Mouse (Mus musculus): ENCODE results near the gene Becn1. TPM values are rescaled to one million over a fixed set of nuclear protein-coding genes. Genes with fewer than 3 reads are reported as not detected.

Gene Becn1
- total and polyA plus RNA-seq, 3 experiments = 46.3 to 148 (median 97.7) TPM

DNA sequence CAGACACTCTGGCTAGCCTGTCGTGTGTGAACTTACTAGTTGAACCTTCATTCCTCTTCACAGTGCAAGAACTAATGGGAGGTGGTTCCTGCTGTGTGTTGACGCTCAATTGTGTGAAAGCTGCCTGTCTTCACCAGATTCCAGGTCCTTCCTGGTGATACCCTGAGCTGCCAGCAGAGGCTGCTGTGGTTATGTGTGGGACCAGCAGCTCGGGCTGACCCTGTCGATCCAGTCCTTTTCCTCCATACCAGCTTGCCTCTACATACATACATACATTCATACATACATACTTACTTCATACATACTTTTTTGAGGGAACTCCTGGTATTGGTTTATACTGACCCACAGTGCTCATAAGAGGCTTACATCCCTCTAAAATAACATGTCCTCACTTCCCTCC is 21.5 kb upstream of the Becn1 start:
- no peak overlapping the region for H3K4me3 ChIP-seq (ENCODE audit: low read depth, low read length)
- H3K36me3 ChIP-seq (replicated peaks) = peaks cover 95% of the 10 kb centered on the region
- peaks cover 28% of the 10 kb centered on the region for H3K4me1 ChIP-seq (ENCODE audit: insufficient read depth, low read depth, low read length)
- H3K9me3 ChIP-seq (replicated peaks) = no peaks in the 10 kb centered on the region
- no peaks in the 10 kb centered on the region for H3K27me3 ChIP-seq (ENCODE audit: insufficient read depth, low read length)
- no peak for ATAC-seq (ENCODE audit: extremely low read depth, insufficient number of reproducible peaks, low FRiP score, poor library complexity, severe bottlenecking)
- TF ChIP-seq CTCF (IDR thresholded peaks at IDR 0.05; ENCODE audit: low read depth, low read length) (peak; percentile 88), GATA1 (IDR thresholded peaks at IDR 0.05; ENCODE audit: borderline replicate concordance, low read length) (no peak)
- no peak for DNase-seq (ENCODE audit: low spot score)

DNA sequence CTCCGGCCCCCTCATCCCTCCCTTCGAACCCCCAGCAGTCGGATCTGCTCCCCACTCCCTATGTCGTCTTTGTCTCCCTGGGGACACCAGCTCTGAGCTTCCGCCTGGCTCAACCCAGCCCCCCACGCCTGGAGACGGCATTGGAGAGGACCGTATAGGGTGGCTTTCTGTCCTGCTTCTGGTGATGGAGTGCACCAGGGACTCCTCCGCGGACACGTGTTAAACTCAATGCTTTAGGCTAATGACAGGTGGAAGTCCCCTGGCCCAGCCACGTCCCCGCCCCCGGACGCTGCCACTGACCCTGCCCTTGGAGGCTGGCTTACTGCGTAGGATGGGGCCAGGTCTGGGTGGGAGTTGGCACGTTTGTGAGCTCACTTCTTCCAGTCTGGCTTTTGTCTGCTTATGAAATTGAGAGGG is 14.4 kb upstream of the Becn1 start:
- peak overlapping the region; percentile 90 for H3K4me3 ChIP-seq (ENCODE audit: low read depth, low read length)
- TF ChIP-seq TAL1 (conservative IDR thresholded peaks at IDR 0.05; ENCODE audit: low read depth, low read length) (no peak), POLR2AphosphoS5 (IDR thresholded peaks at IDR 0.05; ENCODE audit: insufficient replicate concordance, low read depth, low read length) (no peak), CTCF (IDR thresholded peaks at IDR 0.05; ENCODE audit: low read depth, low read length) (no peak), GATA2 (IDR thresholded peaks at IDR 0.05; ENCODE audit: borderline replicate concordance, low read depth, low read length) (no peak), GATA1 (IDR thresholded peaks at IDR 0.05; ENCODE audit: borderline replicate concordance, low read length) (no peak)
- ATAC-seq (ENCODE audit: extremely low read depth, insufficient number of reproducible peaks, low FRiP score, poor library complexity, severe bottlenecking) (peak; percentile 15; the same call in 1 of the 2 replicates), DNase-seq (ENCODE audit: low spot score) (peak; percentile 71)
- H3K27me3 ChIP-seq (ENCODE audit: insufficient read depth, low read length) = no peaks in the 10 kb centered on the region
- H3K36me3 ChIP-seq (replicated peaks) = peaks cover 40% of the 10 kb centered on the region
- peaks cover 39% of the 10 kb centered on the region for H3K4me1 ChIP-seq (ENCODE audit: insufficient read depth, low read depth, low read length)
- no peaks in the 10 kb centered on the region for H3K9me3 ChIP-seq (replicated peaks)

DNA sequence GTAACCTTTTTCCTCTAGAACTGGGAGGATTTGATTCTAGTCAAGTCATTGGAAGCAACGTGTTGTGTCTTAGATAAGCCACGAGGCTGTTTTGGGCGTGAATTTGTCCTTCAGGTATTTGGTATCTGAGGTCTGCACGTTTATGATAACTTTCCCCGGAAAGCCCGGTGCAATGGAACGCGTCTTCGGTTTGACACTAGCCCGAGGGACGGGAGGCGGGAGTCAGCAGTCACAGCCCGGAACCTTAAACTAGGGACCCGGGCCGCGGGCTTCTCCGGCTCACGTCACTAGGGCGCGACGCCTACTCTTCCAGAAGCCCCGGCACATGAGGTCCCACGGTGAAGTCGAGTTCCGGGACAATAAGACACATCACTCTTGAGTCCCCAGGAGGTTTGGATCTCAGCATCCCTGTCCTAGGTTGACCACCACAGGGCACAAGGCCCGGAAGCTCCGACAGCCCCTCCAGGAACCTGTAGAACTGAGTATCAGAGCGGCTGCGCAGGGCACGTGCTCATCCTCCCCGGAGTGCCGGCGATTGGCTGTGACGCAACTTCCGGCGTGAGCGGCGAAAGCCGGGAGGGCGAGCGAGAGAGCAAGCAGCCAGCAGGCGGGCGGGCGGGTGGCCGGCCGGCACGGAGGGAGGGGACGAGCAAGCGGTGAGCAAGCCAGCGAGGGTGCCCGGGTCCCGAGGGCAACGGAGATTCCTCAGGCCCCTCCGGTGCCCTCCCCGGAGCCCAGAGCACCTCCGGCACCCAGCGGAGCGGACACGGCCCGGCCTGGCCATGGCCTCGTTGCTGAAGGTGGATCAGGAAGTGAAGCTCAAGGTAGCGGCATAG is 13.8 kb upstream of the Becn1 start, which contains the start of gene Psme3:
TSS of gene Psme3 (plus strand) at position 549 of the 836 bp plus-strand sequence.
- TF ChIP-seq GATA2 (IDR thresholded peaks at IDR 0.05; ENCODE audit: borderline replicate concordance, low read depth, low read length) (no peak), TAL1 (conservative IDR thresholded peaks at IDR 0.05; ENCODE audit: low read depth, low read length) (peak; percentile 71)
- Histone ChIP-seq H3K27me3 (ENCODE audit: insufficient read depth, low read length) (no peaks in the 10 kb centered on the region), H3K4me3 (ENCODE audit: low read depth, low read length) (peak within 1 kb of the TSS; percentile 90), H3K9me3 (replicated peaks) (no peaks in the 10 kb centered on the region), H3K4me1 (ENCODE audit: insufficient read depth, low read depth, low read length) (peaks cover 38% of the 10 kb centered on the region), H3K36me3 (replicated peaks) (peaks cover 34% of the 10 kb centered on the region)
- peak; percentile 73 for ATAC-seq (ENCODE audit: extremely low read depth, insufficient number of reproducible peaks, low FRiP score, poor library complexity, severe bottlenecking)
- peak; percentile 93 for DNase-seq (ENCODE audit: low spot score)

GRCm38 (mm10) chr11:101315082-101315650 is 13.1 kb upstream of the Becn1 start:
- peaks cover 27% of the 10 kb centered on the region for H3K36me3 ChIP-seq (replicated peaks)
- H3K4me1 ChIP-seq (ENCODE audit: insufficient read depth, low read depth, low read length) = peaks cover 34% of the 10 kb centered on the region
- no peaks in the 10 kb centered on the region for H3K27me3 ChIP-seq (ENCODE audit: insufficient read depth, low read length)
- H3K4me3 ChIP-seq (ENCODE audit: low read depth, low read length) = peak overlapping the region; percentile 90
- no peak for ATAC-seq (ENCODE audit: extremely low read depth, insufficient number of reproducible peaks, low FRiP score, poor library complexity, severe bottlenecking)
- TF ChIP-seq CTCF (IDR thresholded peaks at IDR 0.05; ENCODE audit: low read depth, low read length) (no peak), TAL1 (conservative IDR thresholded peaks at IDR 0.05; ENCODE audit: low read depth, low read length) (no peak), GATA1 (IDR thresholded peaks at IDR 0.05; ENCODE audit: borderline replicate concordance, low read length) (no peak), POLR2AphosphoS5 (IDR thresholded peaks at IDR 0.05; ENCODE audit: insufficient replicate concordance, low read depth, low read length) (no peak), GATA2 (IDR thresholded peaks at IDR 0.05; ENCODE audit: borderline replicate concordance, low read depth, low read length) (no peak)
- no peak for DNase-seq (ENCODE audit: low spot score)
- H3K9me3 ChIP-seq (replicated peaks) = no peaks in the 10 kb centered on the region

GRCm38 (mm10) chr11:101314567-101314966 is 12.5 kb upstream of the Becn1 start:
- DNase-seq (ENCODE audit: low spot score) (no peak), ATAC-seq (ENCODE audit: extremely low read depth, insufficient number of reproducible peaks, low FRiP score, poor library complexity, severe bottlenecking) (no peak)
- no peaks in the 10 kb centered on the region for H3K9me3 ChIP-seq (replicated peaks)
- no peak overlapping the region for H3K4me3 ChIP-seq (ENCODE audit: low read depth, low read length)
- H3K36me3 ChIP-seq (replicated peaks) = peaks cover 21% of the 10 kb centered on the region
- H3K4me1 ChIP-seq (ENCODE audit: insufficient read depth, low read depth, low read length) = peaks cover 34% of the 10 kb centered on the region
- TF ChIP-seq TAL1 (conservative IDR thresholded peaks at IDR 0.05; ENCODE audit: low read depth, low read length) = no peak
- TF ChIP-seq GATA2 (IDR thresholded peaks at IDR 0.05; ENCODE audit: borderline replicate concordance, low read depth, low read length) = no peak
- TF ChIP-seq POLR2AphosphoS5 (IDR thresholded peaks at IDR 0.05; ENCODE audit: insufficient replicate concordance, low read depth, low read length) = no peak
- no peak for TF ChIP-seq CTCF (IDR thresholded peaks at IDR 0.05; ENCODE audit: low read depth, low read length)
- TF ChIP-seq GATA1 (IDR thresholded peaks at IDR 0.05; ENCODE audit: borderline replicate concordance, low read length) = no peak
- H3K27me3 ChIP-seq (ENCODE audit: insufficient read depth, low read length) = no peaks in the 10 kb centered on the region

DNA sequence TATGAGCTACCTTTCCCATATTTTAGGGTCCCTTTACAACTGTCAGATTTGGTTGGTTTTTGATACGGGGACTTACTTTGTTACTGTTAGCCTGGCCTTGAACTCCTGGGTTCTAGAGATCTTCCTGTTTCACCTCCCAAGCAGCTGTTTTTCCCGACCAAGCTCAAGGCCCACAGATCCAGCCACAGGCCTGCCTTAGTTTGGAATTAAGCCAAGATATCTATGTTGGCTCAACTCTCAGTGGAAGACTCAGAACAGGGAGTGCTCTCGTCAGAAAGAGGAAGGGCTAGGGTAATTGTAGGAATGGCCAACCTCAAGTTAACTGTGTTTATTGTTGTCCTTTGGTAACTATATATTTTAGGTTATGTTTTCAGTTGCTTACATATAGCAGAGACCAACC is 10.1 kb upstream of the Becn1 start:
- ATAC-seq (ENCODE audit: extremely low read depth, insufficient number of reproducible peaks, low FRiP score, poor library complexity, severe bottlenecking) (no peak), DNase-seq (ENCODE audit: low spot score) (no peak)
- TF ChIP-seq CTCF (IDR thresholded peaks at IDR 0.05; ENCODE audit: low read depth, low read length) = no peak
- no peak for TF ChIP-seq GATA2 (IDR thresholded peaks at IDR 0.05; ENCODE audit: borderline replicate concordance, low read depth, low read length)
- TF ChIP-seq TAL1 (conservative IDR thresholded peaks at IDR 0.05; ENCODE audit: low read depth, low read length) = no peak
- no peak for TF ChIP-seq GATA1 (IDR thresholded peaks at IDR 0.05; ENCODE audit: borderline replicate concordance, low read length)
- TF ChIP-seq POLR2AphosphoS5 (IDR thresholded peaks at IDR 0.05; ENCODE audit: insufficient replicate concordance, low read depth, low read length) = no peak
- no peak overlapping the region for H3K4me3 ChIP-seq (ENCODE audit: low read depth, low read length)
- H3K4me1 ChIP-seq (ENCODE audit: insufficient read depth, low read depth, low read length) = peaks cover 21% of the 10 kb centered on the region
- peaks cover 3% of the 10 kb centered on the region; the same call in 1 of the 2 replicates for H3K27me3 ChIP-seq (ENCODE audit: insufficient read depth, low read length)
- no peaks in the 10 kb centered on the region for H3K36me3 ChIP-seq (replicated peaks)
- no peaks in the 10 kb centered on the region for H3K9me3 ChIP-seq (replicated peaks)

Data from G1E (cell line).